Mouse (Mus musculus) ES-E14 (cell line): Measurements from ENCODE around the gene Olfr1178.

ENCODE experiments used
- ZC3H11A ChIP-seq: IDR thresholded peaks from 2 replicates; pipeline ENCODE4 v1.6.1; 2012; ENCODE audit warnings: low read depth, mild to moderate bottlenecking, inconsistent platforms, low read length, borderline replicate concordance
- ZNF384 ChIP-seq: IDR thresholded peaks from 2 replicates; pipeline ENCODE4 v1.6.1; 2012; ENCODE audit warnings: low read depth, low read length, inconsistent platforms

- TF ChIP-seq ZNF384 (no peak), ZC3H11A (no peak)
These were observed 19.5 kb downstream of the Olfr1178 start, which contains the start of gene Olfr1179 for GRCm38 (mm10) chr2:88406353-88406752.
